Mouse (Mus musculus) lung, postnatal 0 days (tissue): Measurements from ENCODE around the gene Dram2.

Experiments used
- CTCF ChIP-seq: IDR thresholded peaks from 2 replicates; pipeline ENCODE4 v1.5.1; 2016; ENCODE audit warnings: antibody characterized with exemption, mild to moderate bottlenecking
- EP300 ChIP-seq: IDR thresholded peaks from 2 replicates; pipeline ENCODE4 v1.6.1; 2016; ENCODE audit warnings: antibody characterized with exemption, mild to moderate bottlenecking, control low read depth

- no peak for TF ChIP-seq EP300
- no peak for TF ChIP-seq CTCF
These were observed 36.9 kb upstream of the Dram2 start for GRCm38 (mm10) chr3:106510669-106511068.
